Mouse (Mus musculus) adrenal gland, adult 8-10 months (tissue): Measurements from ENCODE around the gene Ttbk1. TPM values are rescaled to one million over a fixed set of nuclear protein-coding genes. Genes with fewer than 3 reads are reported as not detected.
"Not testable (repeated sequence)": the region's sequence is repeated elsewhere in the genome, so short reads cannot be mapped to it uniquely, and the experiment has no call there.

Experiments used
- DNase-seq: peaks from one replicate; pipeline ENCODE4 v3.0.0; 2022
- total RNA-seq, 4 experiments: library from RNA; stranded (reverse); gene quantifications; 2 replicates each; pipeline ENCODE4 v1.2.4; 2022

Ttbk1 gene
- total RNA-seq, result 1 to 10 TPM in 3 of 4 experiments, under 1 TPM in 1; 0.98 to 1.4 (median 1.2) TPM

- no peak for DNase-seq
These were observed at the start of gene Ttbk1 for GRCm38 (mm10) chr17:46487431-46487830. TSS of gene Ttbk1 (minus strand) at chr17:46487675.

- peak; percentile 45 for DNase-seq
These were observed 38.3 kb upstream of the Ttbk1 start for GRCm38 (mm10) chr17:46525579-46526307.

DNA sequence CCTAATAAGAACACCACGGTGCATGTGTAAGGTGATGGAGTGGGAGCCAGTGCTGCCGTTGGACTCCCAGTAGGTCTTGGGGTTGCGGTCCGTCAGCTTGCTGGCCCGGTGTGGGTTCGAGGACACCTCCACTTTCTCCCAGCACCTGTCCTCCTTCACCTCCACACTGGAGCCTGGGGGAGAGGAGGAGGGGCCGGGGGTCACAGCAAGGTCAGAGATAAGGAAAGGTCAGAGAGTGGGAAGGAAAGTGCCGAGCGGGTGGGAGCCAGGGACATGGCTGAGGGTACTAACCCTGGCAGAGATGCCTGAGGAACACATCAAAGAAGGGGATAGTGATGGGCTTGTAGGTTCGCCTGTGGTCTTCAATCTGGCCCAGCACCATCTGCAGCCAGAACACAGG is 37.6 kb upstream of the Ttbk1 start:
- no peak for DNase-seq

DNA sequence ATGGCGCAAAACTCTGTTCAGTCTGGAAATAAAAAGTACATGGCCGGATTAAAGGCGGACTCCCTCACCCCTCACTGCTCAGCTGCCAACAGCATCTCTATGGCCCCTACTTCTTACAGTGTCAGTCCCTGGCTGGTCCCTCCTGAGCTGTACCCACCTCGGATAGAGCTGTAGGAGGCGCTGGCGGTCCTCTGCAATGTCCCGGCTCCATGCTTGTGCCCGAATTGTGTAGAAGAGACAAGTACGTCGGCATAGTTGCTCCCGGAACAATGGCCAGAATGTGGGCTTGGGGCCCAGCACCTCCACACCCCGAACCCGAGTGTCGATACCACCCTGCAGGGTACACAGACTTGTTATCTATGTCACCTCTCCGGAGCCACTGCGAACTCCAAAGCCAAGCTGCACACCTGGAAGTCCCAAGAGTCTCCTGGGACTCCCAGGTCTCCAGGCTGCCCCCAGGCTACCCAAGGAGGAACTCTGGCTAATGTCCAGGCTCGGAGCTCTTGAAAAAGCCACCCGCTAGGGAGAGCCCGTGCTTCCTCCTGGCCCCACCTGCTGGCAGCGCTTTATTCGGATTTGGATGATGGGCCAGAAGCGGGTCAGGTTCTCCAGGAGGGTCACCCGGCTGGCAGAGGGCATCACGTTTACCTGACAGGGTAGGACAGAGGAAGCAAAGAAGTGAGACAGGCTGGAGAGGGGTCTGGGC is 34.6 kb upstream of the Ttbk1 start:
- DNase-seq, result no peak

DNA sequence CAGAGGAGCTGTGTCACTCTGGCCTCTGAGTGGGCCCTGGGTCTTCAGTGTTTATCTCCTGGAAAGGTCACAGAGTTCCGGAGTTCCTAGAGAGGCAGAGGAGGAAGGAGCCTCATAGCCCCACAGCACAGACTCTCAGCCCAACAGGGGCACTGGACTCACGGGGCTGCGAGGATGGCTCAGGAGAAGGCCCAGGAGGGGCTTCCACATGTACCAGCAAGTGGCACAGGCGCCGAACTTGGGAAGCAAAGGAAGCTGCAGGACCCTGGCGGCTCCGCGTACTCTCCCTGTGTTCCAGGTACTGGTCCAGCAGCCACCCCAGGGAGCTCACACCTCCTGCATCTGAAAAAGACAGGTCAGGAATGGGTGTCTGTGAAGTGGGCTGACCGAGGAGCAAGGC is 33.7 kb upstream of the Ttbk1 start:
- DNase-seq, result no peak

GRCm38 (mm10) chr17:46520385-46520979 is 33.0 kb upstream of the Ttbk1 start:
- DNase-seq, result no peak

DNA sequence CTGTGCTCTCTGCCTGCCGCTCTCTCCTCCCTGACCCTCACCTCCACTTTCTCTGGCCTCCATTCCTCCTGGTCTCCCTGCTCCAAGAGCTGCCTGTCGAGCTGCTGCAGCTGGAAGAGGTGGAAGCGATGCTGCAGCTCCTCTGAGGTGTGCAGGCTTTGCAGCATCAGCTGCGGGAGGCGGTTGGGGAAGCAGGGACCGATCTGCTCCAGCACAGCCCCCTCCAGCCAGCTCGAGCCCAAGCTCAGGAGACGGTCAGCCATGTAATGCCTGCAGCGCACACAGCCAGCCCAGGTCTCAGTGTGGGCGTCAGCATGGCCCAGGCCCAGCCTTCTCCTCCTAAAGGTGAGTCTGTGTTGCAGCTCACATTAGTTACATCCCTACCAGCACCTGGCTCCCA is 32.5 kb upstream of the Ttbk1 start:
- DNase-seq, result no peak

- no peak for DNase-seq
These were observed 25.9 kb upstream of the Ttbk1 start for GRCm38 (mm10) chr17:46513329-46513728.

- no peak for DNase-seq
These were observed 23.7 kb upstream of the Ttbk1 start for GRCm38 (mm10) chr17:46511059-46511710.

- DNase-seq, result no peak
These were observed 18.1 kb upstream of the Ttbk1 start for GRCm38 (mm10) chr17:46505617-46506016.

- DNase-seq, result no peak
These were observed 16.6 kb upstream of the Ttbk1 start for GRCm38 (mm10) chr17:46503847-46504638.

DNA sequence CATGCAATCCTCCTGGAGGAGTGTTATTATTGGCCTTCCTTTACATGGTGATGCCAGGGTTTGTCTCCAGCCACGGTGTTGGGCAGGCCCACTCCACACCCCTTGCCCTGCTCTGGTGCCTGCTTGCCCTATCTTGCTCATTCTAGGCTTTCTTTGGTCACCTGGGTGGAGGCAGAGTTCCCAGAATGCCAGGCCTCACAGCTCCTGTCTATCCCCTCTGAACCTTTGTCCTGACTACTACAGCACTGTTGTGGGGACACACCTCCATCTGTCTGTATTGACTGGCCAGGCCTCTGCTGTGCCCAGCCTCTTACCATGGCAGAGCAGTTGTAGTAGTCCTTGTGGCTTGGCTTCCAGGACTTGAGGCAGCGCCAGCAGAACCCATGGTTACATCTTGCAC is 15.3 kb upstream of the Ttbk1 start:
- no peak for DNase-seq

GRCm38 (mm10) chr17:46497956-46498355 is 10.5 kb upstream of the Ttbk1 start:
- DNase-seq, result no peak

- DNase-seq, result peak; percentile 82
These were observed 9.4 kb upstream of the Ttbk1 start, which contains the start of gene Dnph1 for GRCm38 (mm10) chr17:46496623-46497434. TSS of gene Dnph1 (plus strand) at chr17:46496711.

DNA sequence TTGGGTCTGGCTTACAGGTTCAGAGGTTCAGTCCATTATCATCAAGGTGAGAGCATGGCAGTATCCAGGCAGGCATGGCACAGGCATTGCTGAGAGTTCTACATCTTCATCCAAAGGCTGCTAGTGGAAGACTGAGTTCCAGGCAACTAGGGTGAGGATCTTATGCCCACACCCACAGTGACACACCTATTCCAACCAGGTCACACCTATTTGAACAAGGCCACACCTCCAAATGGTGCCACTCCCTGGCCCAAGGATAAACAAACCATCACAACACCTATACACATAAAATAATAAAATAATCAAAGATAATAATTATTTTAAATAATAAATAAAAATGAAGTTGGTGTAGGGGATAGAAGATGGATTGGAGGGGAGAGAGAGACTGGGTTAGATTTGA is 8.6 kb upstream of the Ttbk1 start:
- DNase-seq, result not testable (repeated sequence)

DNA sequence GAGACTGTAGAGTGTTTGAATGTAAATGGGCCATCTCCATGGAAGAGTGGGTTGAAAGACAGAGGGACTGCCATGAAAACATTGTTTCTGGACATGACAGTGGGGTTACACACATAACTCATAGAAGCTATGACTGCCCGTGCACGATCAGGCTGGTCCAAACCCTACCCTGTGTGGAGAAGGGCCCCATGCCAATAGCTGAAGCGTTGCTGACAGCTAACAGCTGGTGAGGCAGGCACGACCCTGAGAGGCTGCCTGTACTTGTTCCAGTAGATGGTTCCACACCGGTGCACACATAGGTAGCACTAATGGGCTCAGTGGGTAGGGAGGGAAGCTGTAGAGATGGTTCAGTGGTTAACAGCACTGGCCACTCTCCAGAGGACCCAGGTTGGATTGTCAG is 8.0 kb upstream of the Ttbk1 start:
- no peak for DNase-seq

DNA sequence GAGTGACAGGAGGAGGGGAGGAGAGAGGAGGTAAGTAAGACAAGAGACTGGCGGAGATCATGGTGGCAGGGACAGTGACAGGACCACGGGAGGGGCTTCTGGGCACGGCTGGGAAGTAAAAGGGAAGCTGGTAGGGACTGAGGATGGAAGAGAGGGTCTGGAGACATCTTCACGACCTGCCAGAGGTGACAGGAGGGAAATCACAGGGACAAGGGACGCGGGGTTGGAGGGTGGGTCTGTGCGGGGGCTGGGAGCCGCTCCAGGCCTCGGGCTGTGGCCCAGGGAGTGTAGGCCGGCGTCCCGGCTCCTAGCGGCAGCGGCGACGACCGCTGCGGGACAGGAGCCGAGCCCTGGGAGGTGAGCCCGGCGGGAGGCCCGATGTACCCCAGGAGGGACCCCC is 480 bp downstream of the Ttbk1 start:
- no peak for DNase-seq

GRCm38 (mm10) chr17:46484461-46484875 is 3.0 kb downstream of the Ttbk1 start:
- no peak for DNase-seq

GRCm38 (mm10) chr17:46484021-46484431 is 3.4 kb downstream of the Ttbk1 start:
- DNase-seq, result no peak

DNA sequence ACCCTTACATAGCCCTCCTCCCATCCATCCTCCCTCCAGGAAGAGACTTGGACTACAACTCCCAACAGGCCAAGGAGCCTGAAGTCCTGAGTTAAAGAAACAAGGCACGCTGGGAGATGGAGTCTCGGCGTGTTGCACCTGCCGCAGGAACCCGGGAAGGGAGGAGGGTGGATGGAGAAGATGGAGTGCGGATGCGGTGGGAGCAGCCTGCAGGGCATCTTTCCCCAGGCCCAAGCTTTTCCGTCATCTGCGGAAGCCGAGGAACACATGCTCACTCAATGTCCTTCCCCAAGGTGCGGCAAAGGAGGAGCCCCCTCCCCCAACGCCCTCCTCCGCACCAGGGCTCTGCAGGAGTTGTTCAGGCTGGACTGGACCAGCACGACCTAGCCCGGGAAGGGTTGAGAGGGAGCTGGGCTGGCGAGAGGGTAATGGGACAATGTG is 3.9 kb downstream of the Ttbk1 start:
- DNase-seq, result peak; percentile 17

DNA sequence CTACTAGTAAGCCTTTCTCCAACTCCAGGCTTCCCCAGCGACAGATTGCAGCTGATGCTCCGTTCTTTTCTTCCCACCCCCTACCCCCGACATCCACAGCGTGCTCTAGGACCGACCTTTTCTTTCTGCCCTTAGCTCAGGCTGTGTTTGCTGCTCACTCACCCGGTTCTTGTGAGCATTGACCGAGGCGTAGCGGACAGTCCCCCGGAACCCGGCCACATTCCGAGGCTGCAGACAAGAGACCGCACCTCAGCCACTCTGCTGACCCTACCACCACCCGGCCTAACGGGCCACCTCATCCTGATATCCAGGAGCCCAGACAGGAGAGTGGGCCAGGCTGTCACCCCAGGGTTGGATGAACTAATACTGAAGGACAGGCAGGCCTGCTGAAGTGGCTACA is 10.2 kb downstream of the Ttbk1 start:
- DNase-seq, result no peak
